Mouse (Mus musculus) c-Kit-negative CD71-positive TER-119-positive erythroid progenitor cells, embryonic 14.5 days (primary cell): ENCODE results near the gene Prkg1.
"Not testable (repeated sequence)": the region's sequence is repeated elsewhere in the genome, so short reads cannot be mapped to it uniquely, and the experiment has no call there.

Source experiments
- DNase-seq: peaks from one replicate; pipeline ENCODE4 v3.0.0-alpha.2; 2013; ENCODE audit warnings: low read depth, low spot score

Prkg1 gene

DNA sequence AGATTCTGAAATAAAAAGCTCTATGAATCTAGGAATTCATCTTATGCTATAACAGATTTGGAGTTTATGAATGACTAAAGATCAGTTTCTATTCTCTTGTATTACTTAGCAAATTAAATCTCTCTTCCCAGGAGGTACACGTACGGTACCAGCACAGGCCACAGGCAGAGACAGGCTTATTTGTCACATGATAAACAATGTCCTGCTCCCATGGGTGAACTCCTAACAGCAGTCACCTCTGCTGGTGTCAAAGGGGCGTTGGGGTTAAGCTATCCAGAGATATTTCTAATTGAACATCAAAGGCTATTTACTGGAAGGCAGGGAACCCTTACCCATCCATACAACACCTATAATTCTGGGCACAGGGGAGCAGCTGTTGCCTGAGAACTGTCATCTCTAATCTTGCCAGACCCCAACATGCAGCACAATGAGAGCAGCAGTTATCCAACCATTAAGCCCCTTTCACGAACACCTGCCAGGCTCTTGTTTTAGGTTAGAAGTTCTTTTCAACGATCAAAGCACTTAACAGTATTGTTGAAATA is 1122.1 kb downstream of the Prkg1 start:
- no peak for DNase-seq

DNA sequence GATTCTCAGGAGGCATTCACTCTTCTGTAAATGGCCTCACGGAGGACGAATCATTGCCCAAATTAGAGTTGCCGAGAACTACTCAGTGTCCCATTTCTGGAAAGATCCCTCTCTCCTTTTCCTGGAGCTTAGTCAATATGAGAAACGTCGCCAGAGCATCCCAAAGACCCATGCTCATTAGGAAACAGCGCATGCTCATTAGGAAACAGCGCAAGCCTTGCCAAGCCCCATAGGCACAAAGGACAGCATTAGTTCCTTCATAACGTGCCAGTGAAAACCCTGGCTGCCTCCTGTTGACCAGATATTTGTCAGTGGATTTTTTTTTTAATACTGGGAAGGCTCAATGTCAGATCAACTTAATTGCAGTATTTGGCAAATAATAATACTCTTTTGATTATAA is 1127.4 kb downstream of the Prkg1 start:
- no peak for DNase-seq

DNA sequence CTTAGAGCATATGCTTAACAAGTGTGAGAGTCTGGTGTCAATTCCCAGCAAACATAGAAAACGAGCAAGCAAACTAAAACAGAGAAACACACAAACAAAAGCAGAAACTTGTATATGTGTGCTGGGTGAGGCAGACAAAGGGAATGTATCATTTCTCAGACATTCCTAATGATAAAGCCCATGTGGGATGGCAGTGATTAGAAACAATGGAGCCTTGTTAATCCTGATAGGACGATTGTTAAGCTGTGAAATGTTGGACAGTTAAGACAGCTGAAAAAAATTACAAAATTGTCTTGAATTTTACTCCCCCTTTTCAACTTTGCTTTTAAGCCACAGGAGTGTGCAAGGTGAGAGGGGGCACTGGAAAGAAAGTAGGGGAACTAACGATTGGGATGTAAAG is 1133.8 kb downstream of the Prkg1 start:
- DNase-seq: no peak

DNA sequence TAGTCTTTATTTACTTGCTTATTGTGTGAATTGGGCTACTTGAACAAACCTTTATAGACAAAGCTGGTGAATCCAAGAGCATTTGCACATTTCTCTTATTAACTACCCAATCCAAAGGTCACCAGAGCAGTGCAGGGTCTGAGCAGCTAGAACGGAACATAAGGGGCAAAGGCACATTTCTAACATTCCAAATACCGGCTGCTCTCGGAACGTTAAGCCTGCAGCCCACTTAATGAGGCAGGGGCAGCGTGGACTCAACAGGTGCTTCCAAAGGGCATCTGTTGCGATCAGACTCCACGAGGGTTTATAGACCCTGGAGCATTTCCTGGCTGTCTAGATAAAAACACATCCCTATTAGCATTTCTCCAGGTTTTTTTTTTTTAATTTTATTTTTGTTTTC is 1138.8 kb downstream of the Prkg1 start:
- no peak for DNase-seq

DNA sequence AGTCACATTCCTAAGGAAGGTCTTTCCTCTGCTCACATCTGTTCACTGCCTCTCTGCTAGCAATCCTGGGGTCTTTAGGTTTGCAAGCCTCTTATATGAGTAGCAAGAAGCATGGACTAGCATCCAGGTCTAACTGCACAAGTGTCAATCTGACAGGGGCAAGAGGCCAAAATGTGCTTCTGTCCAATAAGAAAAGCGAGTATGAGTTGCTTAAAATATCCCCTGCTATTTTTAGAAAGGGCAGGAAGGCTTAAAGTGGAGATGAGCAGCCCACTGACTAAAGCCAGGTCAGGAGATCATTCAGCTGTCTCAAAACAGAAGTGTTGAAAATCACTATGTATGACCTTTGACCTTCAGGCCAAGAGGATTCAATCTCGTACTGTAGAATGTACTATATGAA is 1139.4 kb downstream of the Prkg1 start:
- DNase-seq: no peak

DNA sequence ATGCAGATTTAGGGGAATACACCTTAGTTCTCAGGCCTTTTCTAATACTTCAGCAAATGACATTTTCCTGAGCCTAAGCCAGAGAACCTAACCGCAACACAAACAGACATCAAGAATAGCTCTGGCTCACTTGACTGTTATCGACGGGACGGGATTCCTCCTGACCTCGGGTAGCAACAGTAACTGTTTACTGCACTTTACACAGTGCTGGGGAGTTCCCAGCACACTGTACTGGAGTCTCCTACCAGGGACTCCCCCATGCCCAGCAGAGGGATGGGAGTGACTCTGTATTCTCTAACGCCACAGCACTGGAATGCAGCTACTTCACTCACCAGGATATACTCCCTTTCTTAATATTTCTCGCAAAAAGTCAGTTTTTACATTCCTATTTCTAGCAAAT is 1141.2 kb downstream of the Prkg1 start:
- DNase-seq: no peak

DNA sequence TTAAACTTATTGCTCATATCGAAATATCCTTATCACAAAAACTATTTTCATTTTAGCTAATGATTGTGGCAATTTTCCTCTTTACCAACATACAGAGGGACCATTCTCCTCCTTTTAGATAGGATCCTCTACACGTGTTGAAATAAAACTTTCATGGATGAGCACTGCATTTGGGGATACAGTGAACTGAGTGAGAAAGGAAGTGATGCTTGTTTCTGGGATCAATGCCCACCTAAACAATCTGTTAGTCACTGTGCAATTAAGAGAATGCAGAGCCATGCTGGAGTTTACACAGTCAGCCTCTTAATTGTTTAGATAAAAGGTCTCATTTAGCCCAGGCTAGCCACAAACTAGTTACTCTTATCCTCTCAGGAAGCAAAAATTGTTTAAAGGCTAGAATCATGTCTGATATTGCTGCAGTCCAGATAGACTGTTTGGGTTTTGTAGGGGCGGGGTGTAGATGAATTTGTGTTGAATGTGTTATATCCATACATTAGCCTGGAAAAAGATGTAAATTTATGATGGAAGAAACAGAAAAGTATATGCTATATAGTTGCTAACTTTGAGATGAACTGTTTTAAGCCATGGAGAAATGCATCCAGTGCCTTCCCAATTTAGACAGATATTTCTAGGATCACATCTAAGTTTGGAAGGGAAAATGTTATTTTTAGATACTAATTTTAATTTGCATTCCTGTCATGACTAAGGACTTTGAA is 1151.5 kb downstream of the Prkg1 start:
- DNase-seq: no peak

DNA sequence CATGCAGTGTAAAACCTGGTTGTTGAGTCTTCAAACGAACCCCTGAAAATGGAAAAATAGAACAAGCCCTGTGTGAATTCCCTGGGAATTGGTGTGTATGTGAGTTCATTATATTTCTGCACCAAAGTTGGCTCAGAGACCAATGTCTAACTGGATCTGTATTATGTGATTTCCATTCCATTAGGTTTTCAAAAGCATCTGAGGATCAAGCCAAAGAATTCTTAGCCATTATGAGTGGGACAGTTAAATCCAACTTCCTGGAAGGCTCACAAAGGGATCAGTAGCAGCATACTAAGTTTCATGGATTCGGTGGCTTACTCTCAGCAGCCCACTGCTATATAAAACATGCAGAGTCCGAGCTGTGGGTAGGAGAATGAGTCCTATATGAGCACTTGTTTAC is 1178.5 kb downstream of the Prkg1 start:
- no peak for DNase-seq

DNA sequence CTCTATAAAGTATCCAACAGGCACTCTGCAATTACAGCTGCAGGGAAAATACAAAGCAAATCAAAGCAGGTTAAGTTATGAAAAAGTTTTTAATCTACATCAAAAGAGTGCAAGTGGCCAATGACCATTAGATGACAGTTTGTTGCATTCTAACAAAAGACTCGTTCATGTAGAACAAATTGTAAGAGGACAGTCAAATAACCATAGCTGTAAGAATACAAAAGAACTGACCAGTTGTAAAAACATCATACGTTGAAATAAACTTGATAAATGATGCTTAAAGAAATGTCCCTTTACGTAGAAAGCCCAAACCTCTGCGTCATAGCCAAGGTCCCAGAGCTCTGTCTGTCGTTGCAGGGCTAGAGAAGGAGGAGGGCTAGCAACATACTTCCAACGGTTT is 1200.3 kb downstream of the Prkg1 start:
- DNase-seq: no peak

DNA sequence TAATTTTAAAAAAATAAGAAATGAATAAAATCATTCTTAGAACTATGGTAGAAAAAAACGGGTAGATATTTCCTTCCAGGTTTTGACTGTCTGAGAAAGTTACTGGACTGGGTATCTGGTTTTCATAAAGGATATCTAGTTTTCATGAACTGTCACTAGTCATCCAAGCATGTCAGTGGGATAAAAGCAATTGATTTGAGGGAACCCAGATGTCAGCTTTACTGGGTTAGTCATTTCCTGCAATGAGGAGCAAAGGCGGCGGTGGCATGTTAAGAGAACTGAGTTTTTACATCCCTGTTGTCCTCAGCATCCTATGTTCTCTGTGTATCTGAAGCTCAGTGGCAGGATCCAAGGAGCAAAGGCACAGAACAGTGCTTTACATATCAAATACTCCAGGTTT is 1201.0 kb downstream of the Prkg1 start:
- no peak for DNase-seq

DNA sequence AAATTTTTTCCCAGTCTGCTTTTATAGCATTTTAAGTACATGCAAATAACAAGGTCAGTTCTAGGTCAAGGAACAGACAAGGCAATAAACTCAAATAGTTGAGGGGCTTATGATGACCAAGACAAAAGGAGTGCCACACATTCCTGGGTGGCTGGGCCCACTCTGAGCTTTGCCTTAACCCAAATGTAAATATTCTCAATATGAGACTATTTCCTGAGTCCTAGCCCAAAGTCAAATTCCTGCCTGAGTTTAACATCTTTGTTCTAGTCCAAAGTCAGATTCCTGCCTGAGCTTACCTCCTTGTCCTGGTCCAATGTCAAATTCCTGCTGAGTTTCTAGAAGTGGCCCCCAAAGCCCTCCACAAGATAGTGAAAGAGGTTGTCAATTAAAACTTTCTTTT is 1206.8 kb downstream of the Prkg1 start:
- DNase-seq: no peak

DNA sequence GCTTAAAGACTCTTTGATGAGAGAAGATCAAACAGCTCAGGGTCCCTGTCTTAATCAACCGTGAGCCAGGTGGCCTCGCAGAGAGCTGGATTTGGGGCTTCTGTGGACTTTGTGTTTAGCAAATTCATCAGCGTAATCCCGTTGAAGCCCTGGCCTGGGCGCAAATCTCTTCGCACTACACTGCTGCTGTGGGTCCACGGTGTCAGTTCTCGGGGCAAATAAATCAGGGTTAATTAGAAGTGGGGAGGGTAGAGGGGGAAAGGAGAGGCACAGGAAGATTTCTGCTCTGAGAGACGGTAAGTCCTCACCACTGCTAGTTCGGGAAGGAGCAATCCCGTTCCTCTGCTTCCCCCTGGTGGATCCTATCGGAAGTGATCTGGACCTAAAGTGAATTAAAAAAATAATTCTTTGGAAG is 1210.4 kb downstream of the Prkg1 start:
- DNase-seq: no peak

DNA sequence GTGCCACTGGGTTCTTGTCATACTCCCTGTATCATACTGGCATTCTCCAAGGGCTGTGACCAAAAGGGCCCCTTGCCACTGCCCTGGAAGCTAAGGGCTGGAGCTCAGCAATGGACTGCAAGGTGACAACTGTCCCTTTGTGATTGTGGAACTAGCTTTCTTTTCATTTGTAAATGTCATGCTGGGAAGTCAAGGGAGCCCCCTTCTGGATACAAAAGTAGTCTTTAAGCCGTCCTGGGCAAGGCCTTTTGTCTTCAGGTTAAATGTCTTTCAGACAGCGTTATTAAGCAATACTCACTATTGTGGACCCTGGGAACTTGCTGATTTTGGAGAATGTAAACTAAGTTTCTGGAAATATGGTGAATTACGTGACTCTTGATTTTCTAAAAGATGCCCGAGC is 1211.1 kb downstream of the Prkg1 start:
- no peak for DNase-seq

DNA sequence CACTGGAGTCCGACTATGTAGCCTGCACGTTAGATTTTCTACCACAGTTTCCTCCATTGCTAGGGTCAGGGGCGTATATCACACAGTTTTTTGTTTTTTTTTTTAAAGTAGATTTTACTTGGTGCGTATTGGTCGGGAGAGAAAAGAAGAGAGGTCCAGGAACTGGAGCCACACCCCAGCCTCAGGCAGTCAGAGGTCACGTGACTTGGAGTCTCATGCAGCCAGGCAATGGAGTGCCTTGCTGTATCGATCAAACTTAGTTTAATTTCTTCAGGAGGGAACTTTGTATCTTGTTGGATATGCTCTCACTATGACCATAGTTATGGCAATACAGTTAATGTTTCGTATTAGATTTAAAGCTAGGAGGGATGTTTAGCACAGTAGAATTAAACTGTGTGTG is 1212.6 kb downstream of the Prkg1 start:
- DNase-seq: no peak

DNA sequence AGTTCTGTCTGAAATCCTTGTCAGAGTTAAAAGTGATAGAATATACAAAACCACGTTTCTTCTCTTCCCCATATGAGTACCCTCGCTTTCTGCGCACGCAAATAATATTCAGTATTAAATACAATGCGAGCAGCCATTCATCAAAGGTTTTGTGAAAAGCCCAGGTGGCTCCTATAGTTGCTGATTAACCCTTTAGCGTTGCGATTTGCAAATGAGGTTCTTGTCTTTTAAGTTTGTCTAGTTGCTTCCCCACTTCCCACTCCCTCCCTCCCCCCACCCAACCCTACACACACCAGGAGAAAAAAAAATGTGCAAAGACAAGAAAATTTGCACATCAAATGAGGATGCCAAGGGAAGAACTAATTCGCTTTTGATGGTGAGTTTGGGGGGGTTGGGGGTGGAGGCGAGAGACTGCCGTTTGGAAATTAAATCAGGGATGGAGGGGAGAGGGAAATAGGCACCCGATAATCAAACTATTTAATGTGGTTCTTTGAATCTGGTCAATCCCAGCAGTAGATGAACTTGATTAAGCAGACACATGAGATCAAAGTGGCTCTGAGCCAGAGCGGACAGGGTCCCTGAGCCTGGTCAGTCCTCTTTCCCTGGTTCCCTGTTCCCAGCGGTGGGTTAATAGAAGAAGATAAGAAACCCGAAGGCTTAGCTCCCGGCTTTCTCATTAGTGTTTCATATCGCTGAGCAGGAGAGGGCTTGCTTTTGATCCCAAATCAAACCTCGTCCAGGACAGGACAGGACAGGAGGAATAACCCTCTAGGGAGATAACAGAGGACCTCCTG is 1214.8 kb downstream of the Prkg1 start:
- DNase-seq: no peak

DNA sequence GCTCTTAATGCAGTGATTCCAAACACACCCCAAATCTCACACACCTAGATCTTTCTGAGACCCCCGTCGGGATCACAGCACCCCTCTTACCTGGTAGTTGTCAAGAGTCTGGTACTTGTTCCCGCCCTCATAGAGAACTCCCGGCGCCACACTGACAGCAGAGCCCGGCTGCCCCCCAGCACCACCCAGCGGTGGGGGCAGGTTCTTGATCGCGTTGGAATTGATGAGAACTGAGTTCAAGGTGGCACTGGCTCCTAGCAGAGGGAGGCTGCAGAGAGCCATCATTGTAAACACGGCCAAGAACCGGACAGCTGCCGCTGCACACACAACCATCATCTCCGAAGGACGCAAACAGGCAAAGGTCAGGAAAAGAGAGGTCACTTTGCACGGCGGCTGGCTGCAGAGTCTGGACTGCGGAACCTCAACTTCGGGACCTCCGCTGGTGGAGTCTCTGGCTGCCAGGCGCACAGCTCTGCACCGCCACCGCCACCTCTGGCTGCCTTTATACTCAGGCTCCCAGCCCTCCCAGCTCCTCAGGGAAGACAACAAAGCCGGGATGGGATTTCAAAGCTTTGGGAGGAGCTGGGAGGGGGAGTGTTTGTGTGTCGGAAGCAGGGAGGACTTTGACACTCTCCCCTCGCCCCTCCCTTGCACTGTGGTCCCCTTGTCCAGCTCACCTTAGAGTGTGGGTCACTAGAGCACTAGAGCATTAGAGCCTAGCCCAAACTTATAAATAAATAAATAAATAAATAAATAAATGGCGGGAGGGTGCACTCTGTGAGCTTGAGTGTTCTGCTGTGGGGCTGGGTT is 1215.6 kb downstream of the Prkg1 start, which contains the start of gene Dkk1:
Dkk1 (minus strand) TSS at position 622 of the 810 bp plus-strand sequence.
- no peak for DNase-seq

DNA sequence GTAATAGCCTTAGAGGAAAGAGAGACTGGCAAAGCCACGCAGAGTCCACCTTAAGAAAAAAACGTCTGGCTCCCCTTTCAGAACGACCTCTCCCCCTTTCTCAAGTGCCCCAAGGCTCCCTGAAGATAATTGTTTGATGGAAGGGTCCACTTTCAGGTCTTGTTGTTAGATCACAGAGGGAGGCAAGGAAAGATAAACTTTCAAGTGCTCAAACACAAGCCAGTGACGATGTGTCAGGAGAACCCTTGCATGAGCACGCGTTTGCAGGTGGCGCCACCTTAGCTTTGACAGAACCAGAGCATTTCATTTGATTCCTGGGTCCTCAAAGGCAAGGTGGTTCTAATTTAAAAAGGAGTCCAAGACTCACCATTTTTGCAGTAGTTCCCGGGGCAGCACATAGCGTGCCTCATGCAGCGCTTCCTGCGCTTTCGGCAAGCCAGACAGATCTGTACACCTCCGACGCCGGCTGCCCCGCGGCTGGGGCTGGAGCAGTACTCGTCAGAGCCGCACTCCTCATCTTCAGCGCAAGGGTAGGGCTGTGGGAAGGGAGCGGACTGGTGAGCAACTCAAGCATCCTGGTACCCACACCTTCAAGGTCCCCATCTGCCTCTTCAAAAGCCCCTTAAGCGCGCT is 1216.3 kb downstream of the Prkg1 start:
- DNase-seq: no peak

DNA sequence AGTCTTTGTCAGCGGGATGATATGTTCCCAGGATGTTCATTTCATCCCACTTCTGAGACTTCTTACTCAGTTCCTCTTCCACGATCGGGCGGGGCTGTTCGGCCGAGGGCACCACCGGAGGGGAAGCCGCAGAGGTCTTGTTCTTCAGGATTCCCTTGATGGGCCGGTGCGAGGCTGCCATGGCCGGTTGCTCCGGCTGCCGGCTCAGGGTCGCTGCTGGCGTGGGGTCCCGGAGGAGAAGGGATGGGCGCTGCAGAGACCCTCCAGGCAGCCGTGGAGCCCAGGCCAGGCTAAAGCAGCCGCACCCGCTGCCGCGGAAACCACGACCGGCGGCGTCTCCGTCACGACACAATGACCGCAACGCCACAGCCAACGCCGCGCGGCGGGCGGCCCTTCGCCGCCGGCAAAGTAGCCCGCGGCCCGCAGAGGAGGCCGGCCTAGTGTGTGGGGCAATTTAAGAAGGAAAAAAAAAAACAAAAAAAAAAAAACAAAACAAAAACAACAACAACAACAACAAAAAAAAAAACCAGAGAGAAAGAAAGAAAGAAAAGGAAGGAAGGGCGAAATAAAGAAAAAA is 1225.4 kb downstream of the Prkg1 start:
- DNase-seq: not testable (repeated sequence)

DNA sequence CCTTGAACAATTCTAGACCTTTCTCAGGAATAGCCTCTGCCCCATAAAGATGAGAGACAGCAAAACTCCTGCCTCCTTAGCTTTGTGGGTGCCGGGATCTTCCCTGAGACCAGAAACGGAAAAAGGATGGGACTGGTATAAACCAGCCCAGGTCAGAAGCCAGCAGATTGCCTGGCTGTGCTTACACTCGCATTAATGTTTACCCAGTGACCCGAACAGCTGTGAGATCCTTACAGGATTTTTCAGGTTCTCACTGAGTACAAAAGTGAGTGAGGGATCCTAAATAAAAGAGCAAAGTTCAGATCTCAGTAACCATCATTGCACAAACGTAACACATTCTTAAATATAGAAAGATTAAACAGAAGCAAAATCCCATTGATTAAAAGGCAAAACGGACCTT is 1248.1 kb downstream of the Prkg1 start:
- no peak for DNase-seq
